Comparison of ENCODE assay signal across 26 mouse cellular contexts in genomic region chr11:35557476-35557875, GRCm38 (mm10).
A peak's percentile ranks its signal among the peaks of the same experiment; 100 is the strongest.
DNase-seq lines count a peak whose midpoint lies in the region; ATAC-seq lines count a peak whose summit lies in the region.
"Had no signal": no experiment of that assay in that cellular context is flagged by ENCODE, and none has a peak within 500 bp of the region (broad histone marks: within the 10 kb centered on the region; RNA-seq: fewer than 3 reads in every experiment).

No protein-coding gene starts in this region.

- no peak for DNase-seq in frontal cortex, postnatal 14 days (ENCODE audit: low spot score in 2 of 2)
- DNase-seq in lung, postnatal 14 days, result peak; percentile 12
- no peak for DNase-seq in gastrocnemius, postnatal 10 days
- no peak for DNase-seq in right cerebral cortex, postnatal 10 days (ENCODE audit: low spot score in 2 of 2)
- no peak for DNase-seq in cerebellum, adult 9-11 months
- DNase-seq: adrenal gland, adult 8-10 months; adrenal gland, postnatal 25 days; cerebellum, adult 11-12 months; cerebellum, adult 8-10 months; cerebellum, postnatal 14 days; forebrain, postnatal 0 days; gastrocnemius, postnatal 14 days; heart, adult 18-20 months; heart, postnatal 14 days; heart, postnatal 4 days had no signal

- H3K9ac ChIP-seq in neural tube, embryonic 13.5 days, result no peak overlapping the region
- H3K9ac ChIP-seq in neural tube, embryonic 15.5 days (replicated peaks), result no peak overlapping the region
- H3K9ac ChIP-seq: embryonic facial prominence, embryonic 12.5 days; embryonic facial prominence, embryonic 15.5 days; forebrain, postnatal 0 days; heart, embryonic 12.5 days; heart, embryonic 15.5 days; hindbrain, embryonic 14.5 days had no signal

- no peaks in the 10 kb centered on the region for H3K36me3 ChIP-seq in neural tube, embryonic 13.5 days
- no peaks in the 10 kb centered on the region for H3K36me3 ChIP-seq in neural tube, embryonic 15.5 days
- H3K36me3 ChIP-seq: embryonic facial prominence, embryonic 12.5 days; embryonic facial prominence, embryonic 15.5 days; heart, embryonic 12.5 days; heart, embryonic 15.5 days had no signal

- no peaks in the 10 kb centered on the region for H3K9me3 ChIP-seq in neural tube, embryonic 13.5 days
- no peaks in the 10 kb centered on the region for H3K9me3 ChIP-seq in neural tube, embryonic 15.5 days (replicated peaks)
- H3K9me3 ChIP-seq: embryonic facial prominence, embryonic 12.5 days; embryonic facial prominence, embryonic 15.5 days; heart, embryonic 12.5 days; heart, embryonic 15.5 days had no signal

- no peak overlapping the region for H3K4me3 ChIP-seq in neural tube, embryonic 13.5 days
- no peak overlapping the region for H3K4me3 ChIP-seq in neural tube, embryonic 15.5 days (replicated peaks)
- H3K4me3 ChIP-seq: embryonic facial prominence, embryonic 12.5 days; embryonic facial prominence, embryonic 15.5 days; heart, embryonic 12.5 days; heart, embryonic 15.5 days had no signal

- peaks cover 60% of the 10 kb centered on the region for H3K4me1 ChIP-seq in neural tube, embryonic 13.5 days (replicated peaks)
- H3K4me1 ChIP-seq in neural tube, embryonic 15.5 days, result peaks cover 33% of the 10 kb centered on the region
- H3K4me1 ChIP-seq: embryonic facial prominence, embryonic 15.5 days; heart, embryonic 15.5 days had no signal

- peak overlapping the region; percentile 23; the same call in 1 of the 2 replicates for H3K27ac ChIP-seq in neural tube, embryonic 13.5 days (replicated peaks)
- no peak overlapping the region for H3K27ac ChIP-seq in neural tube, embryonic 15.5 days (replicated peaks)
- H3K27ac ChIP-seq: embryonic facial prominence, embryonic 12.5 days; embryonic facial prominence, embryonic 15.5 days; heart, embryonic 15.5 days; hindbrain, embryonic 14.5 days; hindbrain, postnatal 0 days had no signal

- peak overlapping the region; percentile 14; the same call in 1 of the 2 replicates for H3K4me2 ChIP-seq in neural tube, embryonic 13.5 days
- no peak overlapping the region for H3K4me2 ChIP-seq in neural tube, embryonic 15.5 days
- H3K4me2 ChIP-seq: embryonic facial prominence, embryonic 12.5 days; embryonic facial prominence, embryonic 15.5 days; heart, embryonic 12.5 days; heart, embryonic 15.5 days; hindbrain, embryonic 14.5 days had no signal

- peaks cover 24% of the 10 kb centered on the region for H3K27me3 ChIP-seq in neural tube, embryonic 13.5 days
- peaks cover 3% of the 10 kb centered on the region; the same call in 1 of the 2 replicates for H3K27me3 ChIP-seq in neural tube, embryonic 15.5 days (replicated peaks)
- H3K27me3 ChIP-seq: embryonic facial prominence, embryonic 12.5 days; embryonic facial prominence, embryonic 15.5 days; heart, embryonic 12.5 days; heart, embryonic 15.5 days had no signal

- ATAC-seq in frontal cortex, adult (ENCODE audit: low TSS enrichment), result peak; percentile 50; the same call in 1 of the 2 replicates
- ATAC-seq in neural tube, embryonic 13.5 days (ENCODE audit: low read depth), result no peak
- ATAC-seq in neural tube, embryonic 15.5 days (ENCODE audit: low FRiP score), result no peak
- ATAC-seq: activated CD4-positive, CD25-positive, alpha-beta regulatory T cell, adult 4 months; forebrain, embryonic 14.5 days; forebrain, postnatal 0 days; hindbrain, postnatal 0 days had no signal

- 93% methylated on average over 8 of the region's 8 CpGs for WGBS in neural tube, embryonic 13.5 days
- WGBS in neural tube, embryonic 15.5 days, result 87% methylated on average over 8 of the region's 8 CpGs
